Mouse (Mus musculus): ENCODE measurements around the gene Ppp1r27.
"Not testable (repeated sequence)": the region's sequence is repeated elsewhere in the genome, so short reads cannot be mapped to it uniquely, and the experiment has no call there.

The Ppp1r27 gene

GRCm38 (mm10) chr11:120514262-120514661, 36.7 kb downstream of the Ppp1r27 start:
- in situ Hi-C loops (cut with MboI): not testable (repeated sequence)

DNA sequence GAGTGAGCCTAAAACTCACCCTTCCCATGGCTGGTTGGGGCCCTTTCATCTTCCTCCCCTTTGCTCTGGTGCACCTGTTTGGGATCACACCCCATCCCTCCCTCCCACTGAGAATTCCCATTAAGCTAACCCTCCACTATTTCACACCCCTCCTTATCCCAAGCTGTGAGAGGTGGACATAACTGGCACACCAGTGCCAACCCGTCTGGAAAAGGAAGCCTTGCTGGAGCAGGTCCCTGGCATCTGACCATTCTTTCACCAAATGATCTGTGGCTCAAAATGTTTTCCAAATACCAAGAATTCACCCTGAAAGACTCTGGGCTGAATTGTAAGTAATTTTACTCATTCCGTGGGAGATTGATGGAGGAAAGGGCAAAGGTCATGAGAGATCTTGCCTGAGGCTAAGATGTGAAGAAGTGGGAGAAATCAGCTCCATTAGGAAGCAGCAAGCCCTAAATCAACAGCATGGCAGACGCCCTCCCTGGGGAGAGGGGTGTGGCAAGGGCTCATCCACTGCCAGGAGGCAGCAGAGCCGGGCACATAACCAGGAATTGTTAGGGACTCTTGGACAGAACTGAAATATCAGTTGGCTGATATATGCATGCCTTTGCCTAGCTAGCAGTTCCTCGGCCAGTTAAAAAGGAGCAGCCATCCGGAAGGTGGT, 38.0 kb downstream of the Ppp1r27 start:
- in situ Hi-C loops (cut with MboI): no loop called here

GRCm38 (mm10) chr11:120510375-120511030, 40.4 kb downstream of the Ppp1r27 start:
- in situ Hi-C loops (cut with MboI): no loop called here

- in situ Hi-C loops (cut with MboI): no loop called here
Observed at GRCm38 (mm10) chr11:120509940-120510339, 41.0 kb downstream of the Ppp1r27 start.

DNA sequence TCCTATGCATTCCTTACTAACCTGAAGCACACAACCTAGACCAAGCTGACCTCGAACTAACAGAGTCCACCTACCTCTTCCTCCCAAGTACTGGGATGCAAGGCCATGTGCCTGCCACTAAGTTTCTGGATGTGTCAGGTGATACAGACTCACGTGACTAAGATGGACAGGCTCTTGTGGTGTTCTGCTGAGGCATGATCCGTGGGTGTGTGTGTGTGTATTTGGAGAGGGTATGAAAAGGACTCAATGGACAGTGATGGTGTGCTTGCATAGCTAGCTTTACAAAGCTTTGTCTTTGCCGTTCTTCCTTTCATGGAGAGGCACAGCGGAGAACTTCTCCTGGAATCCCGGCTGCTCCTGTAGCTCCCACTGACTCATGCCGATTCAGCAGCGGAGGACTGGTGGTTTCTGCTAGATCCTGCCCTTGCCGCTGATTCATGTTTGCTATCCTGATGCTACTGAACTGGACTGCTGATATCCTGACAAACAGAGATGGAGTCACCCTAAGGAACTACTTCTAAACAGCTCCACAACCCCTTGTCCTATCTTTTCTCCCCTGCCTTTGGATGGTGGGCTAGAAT, 42.6 kb downstream of the Ppp1r27 start:
- in situ Hi-C loops (cut with MboI): no loop called here

- in situ Hi-C loops (cut with MboI): no loop called here
Observed at GRCm38 (mm10) chr11:120507611-120508289, 43.2 kb downstream of the Ppp1r27 start.

DNA sequence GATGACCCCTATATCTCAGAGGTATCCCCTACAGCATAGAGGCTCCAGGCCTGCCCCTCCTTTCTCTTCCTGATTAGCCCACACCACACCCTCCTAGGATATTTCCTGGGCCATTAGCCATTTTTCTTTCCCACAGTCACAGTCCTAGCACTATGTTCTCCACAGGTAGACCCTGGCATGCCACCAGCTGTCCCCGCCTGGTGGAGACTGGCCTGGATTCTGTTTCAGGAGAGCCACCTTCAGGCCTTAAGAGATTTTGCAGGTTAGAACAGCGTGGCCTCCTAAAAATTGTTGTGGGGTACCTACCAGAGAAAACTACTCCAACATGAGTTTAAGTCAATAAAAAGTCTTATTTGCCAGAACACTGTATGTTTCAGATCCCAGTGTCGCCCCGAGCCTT, 44.0 kb downstream of the Ppp1r27 start:
- in situ Hi-C loops (cut with MboI): no loop called here

- in situ Hi-C loops (cut with MboI): no loop called here
Observed at GRCm38 (mm10) chr11:120505661-120506060, 45.3 kb downstream of the Ppp1r27 start.

DNA sequence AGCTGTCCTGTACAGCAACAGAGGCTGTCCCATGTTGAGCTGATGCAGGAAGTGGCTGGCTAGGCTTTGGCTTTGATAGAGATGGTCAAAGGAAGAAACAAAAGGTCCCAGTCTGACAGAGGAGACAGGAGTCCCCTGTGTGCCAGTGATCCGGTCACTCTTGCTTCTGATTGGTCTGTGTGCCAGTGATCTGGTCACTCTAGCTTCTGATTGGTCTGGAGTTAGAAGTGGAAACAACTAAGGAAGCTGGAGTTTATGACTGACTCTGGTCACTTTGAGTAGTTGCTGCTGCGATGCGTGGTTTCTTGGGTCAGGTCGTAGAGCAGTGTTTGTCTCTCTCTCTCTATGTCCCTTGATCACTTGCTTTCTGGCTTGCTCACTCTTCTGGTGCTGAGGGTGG, 49.2 kb downstream of the Ppp1r27 start:
- in situ Hi-C loops (cut with MboI): no loop called here

GRCm38 (mm10) chr11:120501018-120501417, 49.9 kb downstream of the Ppp1r27 start:
- in situ Hi-C loops (cut with MboI): no loop called here

- in situ Hi-C loops (cut with MboI): no loop called here
Observed at GRCm38 (mm10) chr11:120500357-120500756, 50.6 kb downstream of the Ppp1r27 start.

Measured in mature B cell (primary cell).